Mouse (Mus musculus): ENCODE measurements around the gene Sox6.

Sox6 gene

DNA sequence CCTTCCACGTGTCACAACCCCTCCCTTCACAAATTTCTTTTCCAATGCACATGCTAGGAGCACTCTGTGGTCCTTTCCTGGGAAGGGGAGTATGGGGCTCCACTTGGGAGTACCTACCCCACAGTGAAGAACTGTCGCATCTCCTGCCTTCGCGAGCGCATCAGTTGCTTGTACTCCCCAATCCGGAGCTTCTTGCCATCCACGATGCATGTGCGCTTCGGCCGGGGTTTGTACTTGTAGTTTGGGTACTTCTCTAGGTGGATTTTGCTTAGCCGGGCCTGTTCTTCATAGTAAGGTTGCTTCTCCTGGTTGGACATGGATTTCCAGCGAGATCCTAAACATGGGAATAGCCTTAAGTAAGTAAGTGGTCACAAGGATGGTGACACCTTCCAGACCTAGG lies 552.2 kb downstream of the Sox6 start:
- DNase-seq (ENCODE audit: low read depth) = no peak

DNA sequence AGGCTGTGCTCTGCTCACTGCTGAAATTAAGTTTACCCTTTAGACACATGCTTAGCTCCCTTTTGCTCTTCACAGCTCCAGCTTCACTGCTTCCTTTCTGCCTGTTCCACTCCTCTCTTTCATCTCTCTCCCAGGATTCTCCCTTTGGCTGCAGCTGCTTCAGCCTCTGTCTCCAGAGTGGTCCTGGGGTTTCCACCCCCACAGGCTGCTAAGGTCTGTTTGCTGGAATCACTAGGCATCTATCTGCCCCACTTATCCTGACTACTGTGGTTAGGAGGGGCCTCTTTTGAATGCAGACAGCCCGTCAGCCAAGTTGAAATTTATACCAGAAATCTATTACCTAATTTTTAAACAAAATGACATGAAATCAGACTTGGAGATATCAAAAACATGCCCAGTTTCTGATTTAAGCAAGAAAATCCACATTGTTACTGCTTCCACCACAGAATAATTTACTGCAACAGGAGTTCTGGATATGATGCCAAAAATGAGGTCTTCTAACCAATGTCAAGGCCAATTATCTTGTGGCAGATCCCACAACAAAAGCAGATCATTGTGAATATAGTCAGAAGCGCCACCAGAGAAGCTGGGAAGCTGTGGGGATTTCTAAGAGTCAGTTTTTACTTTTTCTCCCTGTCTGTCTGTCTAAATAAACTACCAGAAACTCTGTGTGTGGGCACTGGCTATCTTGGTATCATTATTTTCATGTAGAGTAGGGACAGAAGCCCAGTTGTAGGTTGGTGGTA lies 552.8 kb downstream of the Sox6 start:
- no peak for DNase-seq (ENCODE audit: low read depth)

DNA sequence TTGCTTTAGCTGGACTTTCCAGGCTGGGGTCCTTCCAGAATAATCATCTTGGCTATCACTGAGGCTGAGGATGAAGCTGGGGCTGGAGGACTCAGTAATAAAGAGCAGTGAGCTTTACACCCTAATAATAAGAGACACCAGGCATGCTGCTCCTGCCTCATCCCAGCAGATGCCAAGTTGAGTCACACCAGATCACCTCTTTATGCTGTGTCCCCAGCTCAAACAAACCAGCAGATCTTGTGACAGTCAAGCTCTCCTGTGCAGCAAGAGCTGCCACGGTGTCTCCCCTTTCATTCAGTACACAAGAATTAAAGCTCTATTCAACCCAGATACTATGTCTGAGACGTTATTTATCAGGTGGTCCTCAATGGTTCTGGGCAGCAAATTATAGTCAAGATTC lies 560.8 kb downstream of the Sox6 start:
- no peak for DNase-seq (ENCODE audit: low read depth)

DNA sequence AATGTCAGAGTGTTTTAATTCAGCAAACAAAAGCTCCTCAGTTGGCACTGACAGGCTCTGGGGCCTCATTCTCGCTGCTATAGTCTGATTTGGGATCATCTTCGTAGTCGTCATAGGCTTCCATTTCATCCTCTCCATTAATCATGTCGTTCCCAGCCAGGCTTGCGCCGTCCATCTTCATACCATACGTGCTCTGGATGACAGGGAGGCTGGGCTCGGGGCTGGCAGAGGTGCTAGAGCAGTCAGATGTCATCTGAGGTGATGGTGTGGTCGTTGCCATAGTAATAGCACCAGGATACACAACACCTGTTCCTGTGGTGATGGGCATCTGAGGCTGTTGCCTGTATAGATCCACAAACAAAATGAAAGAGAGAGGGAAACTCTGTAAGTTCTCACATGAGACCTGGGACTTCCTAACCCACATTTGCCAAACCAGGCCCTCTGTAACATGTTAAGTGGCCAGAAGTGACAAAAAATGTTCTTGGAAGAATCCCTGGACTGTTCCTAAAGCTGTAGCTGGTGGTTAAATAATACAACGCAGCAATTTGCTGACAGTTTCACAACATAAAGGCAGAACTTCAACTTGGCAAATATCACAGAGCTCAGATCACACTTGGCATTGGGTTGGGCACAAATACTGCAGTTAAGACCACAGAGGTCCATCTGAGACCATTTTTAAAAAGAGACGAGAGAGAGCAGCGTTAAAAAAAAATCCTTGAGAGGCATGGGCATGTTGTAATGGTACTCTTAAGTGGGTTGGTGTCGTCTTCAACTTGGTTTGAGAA lies 561.5 kb downstream of the Sox6 start:
- no peak for DNase-seq (ENCODE audit: low read depth)

DNA sequence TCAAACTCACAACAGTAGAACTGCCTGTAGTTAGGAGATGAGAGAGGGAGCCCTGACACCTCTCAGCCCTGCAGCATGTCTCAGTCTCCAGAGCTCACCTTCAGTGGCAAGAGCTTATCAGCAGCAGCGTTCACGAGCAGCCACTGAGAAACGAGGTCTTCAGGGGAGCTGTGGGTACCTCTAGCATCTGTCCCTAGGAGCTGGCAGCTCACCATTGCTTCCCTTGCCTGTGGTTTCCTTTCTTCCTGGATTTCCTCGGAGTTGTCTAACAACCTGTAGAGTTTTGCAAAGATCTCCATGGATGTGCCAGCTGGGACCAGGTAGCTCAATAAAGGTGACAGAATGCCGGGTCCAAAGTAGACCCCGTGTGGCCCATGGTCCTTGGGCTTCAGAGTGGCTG lies 563.4 kb downstream of the Sox6 start:
- no peak for DNase-seq (ENCODE audit: low read depth)

DNA sequence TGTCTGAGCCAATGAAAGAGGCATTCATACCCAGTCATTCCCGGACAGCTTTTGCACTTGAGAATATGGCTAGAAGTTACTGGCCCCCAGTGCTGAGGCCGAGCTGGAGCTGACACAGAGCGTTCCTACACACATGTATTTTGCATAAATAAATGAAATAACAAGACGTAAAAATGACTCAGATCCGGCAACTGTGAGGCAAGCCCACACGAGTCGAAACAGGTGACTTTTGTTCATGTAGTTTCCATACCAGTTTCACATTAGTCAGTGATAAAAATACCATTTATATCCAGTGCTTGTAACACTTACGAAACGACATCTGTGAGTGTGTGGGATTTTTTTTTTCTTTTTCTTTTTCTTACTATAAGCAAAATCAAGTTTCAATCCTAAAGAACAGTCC lies 564.5 kb downstream of the Sox6 start:
- DNase-seq (ENCODE audit: low read depth) = no peak

DNA sequence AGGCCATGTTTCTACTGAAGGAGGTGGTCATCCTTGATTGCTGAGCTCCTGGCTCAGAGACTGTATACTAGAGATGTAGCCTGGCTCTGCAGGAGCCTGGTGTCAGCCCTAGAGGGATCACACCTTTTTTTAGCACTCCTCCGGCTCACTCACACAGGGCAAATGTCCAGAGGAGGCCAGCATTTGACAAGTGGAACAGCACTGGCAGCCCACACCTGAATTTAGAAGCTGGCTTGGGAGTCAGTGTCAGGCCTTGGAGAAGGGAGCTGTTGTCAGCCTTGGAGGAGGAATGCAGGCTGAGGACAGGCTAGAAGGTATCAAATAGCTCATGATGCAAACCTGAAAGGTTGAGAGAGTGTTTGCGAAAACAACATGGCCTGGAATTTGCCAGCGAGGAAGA lies 565.7 kb downstream of the Sox6 start:
- no peak for DNase-seq (ENCODE audit: low read depth)

DNA sequence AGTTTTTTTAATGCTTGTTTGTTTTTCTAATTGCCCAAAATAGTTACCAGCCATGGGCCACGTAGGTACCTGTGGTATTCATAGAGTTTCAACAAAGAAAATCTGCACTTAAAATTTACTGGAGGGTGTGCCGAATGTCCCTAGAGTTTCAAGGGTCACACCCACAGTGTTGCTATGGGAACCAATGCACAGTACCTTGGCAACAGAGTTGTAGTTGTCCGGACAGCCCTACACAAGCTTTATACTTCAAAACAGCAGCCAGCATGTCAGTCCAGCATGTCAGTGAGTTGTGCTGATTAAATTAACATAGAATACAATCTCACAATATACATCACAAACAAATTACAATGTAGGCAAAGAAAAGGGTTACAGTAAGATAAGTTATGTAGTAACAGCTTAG lies 567.1 kb downstream of the Sox6 start:
- DNase-seq (ENCODE audit: low read depth) = no peak

DNA sequence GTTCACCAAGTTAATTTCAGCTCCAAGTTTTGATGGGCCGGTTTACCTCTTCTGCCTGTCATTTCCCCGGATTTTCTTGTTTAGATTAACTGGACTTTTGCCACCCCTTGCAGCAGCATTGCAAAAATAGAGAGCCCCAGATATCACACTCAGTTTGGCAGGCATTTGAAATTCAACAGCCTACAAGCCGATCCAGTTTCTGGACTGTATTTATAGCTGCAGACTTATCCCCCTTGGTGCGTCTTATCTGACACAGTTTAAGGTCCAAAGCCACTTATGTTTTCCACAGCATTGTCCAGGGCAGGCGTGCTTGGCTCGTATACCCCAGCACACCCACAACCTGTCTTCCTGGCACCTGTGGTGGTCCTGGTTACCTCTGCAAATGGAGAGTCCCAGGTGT lies 571.8 kb downstream of the Sox6 start:
- no peak for DNase-seq (ENCODE audit: low read depth)

DNA sequence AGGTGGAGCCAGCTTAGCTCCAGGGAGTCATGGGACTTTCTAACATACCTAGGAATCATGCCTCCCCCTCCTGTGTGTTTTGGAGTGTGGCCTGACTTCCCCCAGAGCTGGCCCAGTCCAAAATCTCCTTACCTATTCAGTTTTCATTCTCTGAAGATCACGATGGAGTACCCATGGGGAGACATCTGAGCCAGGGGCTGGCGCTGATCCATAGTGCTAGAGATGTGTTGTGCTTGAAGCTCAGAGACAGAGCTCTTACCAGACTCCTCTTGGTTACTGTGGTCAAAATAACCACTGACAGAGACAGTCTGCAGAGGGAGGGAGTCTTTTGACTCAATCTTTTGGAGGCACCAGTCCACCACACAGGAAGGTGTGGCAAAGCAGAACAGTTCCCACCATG lies 575.2 kb downstream of the Sox6 start:
- no peak for DNase-seq (ENCODE audit: low read depth)

DNA sequence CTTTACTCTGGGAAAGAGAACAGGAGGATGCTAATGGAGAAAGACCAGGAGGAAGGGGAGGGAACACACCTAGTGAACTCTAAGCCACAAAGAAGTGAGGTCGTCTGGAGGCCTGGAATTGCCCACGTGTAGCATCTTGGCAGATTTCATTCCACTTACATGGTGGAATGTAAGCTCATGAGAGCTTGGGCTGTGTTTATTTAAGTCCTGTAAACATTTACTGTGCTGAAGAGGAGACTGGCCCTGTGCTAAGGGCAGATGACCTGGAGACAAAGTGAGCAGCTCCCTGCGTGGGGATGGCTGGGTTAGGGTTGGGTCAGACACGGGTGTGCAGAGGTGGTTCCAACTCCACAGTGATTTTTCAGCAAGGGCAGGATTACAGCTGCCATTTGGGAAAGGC lies 576.3 kb downstream of the Sox6 start:
- no peak for DNase-seq (ENCODE audit: low read depth)

DNA sequence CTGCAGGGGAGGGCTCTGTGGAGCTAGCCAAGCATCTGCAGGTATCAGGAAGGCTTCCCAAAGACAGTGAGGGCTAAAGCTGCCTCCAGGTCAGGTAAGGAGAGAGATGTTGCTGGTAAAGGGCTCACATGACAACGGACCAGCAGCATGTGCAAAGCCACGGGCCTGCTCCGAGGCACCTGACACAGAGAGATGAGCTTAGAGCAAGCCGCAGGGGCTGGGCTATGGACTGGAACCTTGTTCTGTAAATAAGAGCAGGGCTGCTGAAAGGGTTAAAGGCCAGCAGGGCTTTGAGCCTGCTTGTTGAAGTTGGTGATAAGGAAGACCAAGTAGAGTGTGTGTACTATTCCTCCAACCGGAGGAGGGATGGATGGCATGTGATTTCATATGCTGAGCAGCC lies 583.6 kb downstream of the Sox6 start:
- DNase-seq (ENCODE audit: low read depth) = no peak

DNA sequence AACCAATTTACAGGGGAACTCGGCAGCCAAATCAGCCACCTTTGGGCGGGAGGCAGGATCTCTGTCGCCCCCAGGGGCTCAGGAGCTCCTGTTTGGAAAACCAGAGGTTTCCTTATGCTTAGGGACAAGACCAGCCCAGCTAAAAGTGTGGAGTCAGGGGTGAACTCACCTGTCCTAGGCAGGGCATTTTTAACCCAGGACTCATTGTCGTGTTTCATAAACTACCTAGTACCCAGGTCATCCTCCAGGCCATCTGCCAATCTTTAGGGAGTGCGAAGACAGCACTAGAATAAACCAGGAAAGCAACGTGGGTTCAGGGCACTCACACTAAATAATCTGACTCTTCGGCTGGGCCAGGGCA lies 584.9 kb downstream of the Sox6 start:
- no peak for DNase-seq (ENCODE audit: low read depth)

DNA sequence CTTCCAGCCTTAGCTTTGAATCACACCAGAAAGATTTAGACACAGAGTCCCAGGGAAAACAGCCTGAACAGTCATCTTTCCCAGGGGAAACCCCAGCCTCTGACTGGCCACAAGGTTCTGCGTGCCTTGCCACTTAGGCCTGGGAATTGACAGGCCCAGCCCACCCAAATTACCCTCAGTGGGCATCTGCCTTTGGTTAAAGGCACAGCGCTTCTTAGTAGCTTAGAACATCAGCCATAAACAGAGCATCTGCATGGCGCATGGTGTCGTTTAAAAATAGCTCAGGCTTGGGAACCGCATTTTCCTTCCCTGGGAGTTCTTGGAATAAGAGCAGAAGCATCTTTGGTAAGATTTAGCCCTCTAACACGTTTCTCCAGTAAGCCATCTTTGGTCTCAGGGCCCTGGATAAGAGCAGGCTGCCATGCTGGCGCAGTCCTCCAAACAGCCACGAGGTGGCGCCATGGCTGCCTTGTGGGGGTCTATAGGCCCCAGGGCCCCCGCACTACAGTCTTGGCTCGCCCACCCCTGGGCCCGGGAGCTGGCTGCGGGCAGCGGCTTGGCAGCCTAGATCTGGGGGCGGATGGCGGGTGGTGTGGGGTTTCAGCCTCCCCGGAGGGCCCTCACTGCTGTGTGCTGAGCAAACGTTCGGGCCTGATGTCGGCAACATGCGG lies 585.4 kb downstream of the Sox6 start:
- peak; percentile 23 for DNase-seq (ENCODE audit: low read depth)

DNA sequence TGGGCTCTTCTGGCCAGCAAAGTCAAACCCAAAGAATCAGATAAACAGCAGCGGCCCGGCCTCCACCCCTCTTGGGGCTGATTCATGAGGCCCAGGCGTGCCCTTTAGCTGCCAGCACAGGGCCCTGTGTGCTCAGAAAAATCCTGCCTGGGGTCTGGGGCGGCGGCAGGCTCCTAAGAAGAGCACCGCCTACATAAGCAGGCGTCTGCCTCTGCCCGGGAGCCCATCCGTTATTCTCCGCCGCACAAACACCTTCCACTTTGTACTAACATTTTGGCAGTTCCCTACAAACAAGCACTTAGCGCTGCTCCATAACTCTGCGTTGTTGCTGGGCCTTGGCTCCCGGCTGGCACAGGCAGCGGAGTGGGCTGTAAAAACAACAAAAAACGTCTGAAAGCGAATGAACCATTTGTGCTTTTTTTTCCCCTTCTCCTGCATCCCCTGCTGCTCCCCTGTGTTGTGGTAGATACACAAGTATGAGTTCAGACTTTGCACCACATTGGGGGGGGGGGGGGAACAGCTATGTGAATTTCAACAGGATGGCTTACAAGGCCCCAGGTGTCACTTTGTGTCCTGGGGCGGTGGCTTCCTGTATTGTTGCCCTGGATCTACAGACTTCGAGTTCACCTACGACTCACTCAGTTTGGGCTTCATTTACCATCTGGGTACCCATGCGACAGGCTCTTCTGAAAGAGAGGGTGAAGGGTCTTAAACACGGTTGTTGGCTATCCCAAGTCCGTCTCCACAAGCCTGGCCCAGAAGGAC lies 588.0 kb downstream of the Sox6 start:
- no peak for DNase-seq (ENCODE audit: low read depth)

DNA sequence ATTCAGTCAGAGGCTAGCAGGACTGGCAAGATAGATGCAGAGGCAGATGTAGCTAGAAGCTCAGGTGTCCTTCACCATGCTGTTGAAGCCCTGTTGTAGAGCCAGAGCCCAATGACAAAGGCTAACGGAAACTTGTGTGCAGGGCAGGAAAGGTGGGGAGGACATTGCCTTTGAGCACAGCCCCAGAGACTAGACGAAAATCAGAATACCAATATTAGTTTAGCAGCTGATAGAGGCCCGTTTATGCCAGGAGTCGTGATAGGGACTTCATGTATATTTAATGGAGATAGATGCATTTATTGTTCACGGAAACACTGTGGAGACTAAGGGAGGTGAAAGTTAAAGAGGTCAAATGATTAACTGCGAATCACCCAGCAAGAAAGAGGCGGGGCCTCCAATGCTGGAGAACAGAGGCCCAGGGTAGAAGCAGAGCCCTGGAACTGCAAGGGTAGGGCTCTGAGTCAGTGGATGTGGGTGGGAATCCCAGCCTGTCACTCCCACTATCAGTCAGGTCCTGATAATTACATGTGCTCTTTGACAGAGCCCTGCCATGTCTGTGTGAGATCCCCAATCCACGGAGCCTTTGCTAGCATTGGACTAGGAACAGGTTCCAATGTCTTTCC lies 590.1 kb downstream of the Sox6 start:
- no peak for DNase-seq (ENCODE audit: low read depth)

DNA sequence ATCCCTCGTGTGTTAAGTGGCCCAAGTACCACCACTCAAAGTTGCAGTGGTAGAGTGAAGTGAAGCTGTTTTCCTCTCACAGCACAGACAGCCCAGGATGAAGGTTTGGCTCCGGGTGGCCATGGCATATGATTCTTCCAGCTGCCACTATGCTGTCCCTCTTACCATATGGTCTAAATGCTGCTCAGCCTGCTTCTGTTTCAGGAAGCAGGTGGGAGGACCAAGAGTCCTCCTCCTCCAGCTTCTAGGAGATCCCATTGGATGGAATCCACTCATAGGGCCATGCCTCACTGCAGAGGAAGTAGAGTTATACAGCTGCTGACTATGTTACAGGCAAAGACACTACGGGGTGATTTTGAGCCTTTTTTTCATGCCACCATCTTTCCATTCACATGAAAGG lies 591.5 kb downstream of the Sox6 start:
- DNase-seq (ENCODE audit: low read depth) = no peak

DNA sequence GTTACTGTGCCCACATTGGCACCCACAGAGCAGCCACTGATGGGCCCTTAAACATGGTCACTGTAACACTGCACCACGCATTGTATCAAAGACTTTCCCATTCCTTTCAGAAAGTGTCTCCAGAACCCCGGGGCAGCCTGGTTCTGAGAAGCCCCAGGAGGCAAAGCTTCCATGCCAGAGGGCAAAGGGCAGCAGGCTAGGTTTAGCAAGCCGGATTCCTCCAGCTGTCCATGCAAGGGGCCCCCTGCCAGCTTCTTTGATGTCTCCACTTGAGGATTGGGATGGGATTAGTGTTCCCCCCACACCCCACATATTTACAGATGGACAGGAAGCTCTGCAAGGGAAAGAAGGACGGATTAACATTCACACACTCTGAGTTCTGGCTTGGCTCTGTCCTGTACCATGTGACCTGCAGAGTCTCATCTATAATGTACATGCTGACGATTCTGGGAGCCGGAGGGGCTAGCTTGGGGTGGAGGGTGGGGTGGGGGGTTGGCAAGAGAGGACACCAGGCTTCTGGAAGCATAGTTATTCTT lies 592.0 kb downstream of the Sox6 start:
- no peak for DNase-seq (ENCODE audit: low read depth)

DNA sequence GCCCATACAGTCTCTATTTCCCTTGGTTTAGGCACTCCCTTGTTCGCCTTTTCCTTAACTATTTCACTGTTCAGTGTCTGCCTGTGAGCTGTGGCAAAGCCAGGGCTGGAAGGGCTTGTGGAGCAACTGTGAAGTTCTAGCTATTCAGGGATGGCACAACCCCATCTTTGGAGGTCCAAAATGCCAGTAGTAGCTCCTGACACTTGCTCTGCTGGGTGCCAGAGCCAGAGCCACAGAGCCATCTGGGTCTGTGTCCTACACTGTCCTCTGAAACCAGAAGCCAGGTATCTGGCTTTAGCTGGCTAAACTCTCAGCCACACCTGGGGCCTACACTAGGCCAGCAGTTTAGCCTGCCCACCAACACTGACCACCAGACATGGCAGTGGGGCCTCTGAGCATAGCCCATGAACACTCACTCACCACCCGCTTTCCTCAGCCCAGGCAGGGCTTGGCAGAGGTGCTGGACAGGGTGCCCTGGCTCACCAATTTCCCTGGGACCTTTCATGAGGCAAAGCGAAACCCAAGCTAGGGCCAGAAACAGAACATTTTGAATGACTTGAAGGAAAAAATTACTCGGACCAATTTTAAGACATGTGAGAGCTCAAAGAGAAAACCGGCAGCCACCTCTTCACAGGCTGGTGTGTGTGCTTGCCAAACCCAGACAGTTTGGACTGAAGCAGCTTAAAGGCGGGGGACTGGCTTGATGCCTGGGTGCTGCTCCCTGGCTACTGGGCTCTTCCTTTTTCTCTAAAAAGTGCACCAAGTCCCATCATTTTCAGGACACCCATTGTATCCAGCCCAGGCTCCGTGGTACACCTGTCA lies 612.2 kb downstream of the Sox6 start:
- no peak for DNase-seq (ENCODE audit: low read depth)

DNA sequence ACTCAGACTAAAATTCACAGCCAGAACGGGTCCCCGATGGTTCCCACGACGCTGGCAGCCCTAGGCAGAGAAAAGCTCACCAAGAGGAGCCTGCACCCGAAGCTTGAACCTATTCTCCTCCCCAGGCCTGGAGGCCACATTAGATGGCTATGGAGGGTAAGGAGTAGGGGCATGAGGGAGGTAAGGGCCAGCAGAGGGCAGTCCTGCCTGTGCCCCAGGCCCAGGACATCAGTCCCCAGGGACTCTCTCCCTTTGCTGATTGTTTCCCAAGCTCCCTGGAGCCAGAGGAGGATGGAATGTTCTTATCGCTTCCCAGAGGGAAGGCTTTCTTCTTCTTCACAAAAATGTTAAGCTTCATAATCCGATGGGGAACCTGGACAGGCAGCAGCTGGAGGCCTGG lies 615.8 kb downstream of the Sox6 start:
- no peak for DNase-seq (ENCODE audit: low read depth)

DNA sequence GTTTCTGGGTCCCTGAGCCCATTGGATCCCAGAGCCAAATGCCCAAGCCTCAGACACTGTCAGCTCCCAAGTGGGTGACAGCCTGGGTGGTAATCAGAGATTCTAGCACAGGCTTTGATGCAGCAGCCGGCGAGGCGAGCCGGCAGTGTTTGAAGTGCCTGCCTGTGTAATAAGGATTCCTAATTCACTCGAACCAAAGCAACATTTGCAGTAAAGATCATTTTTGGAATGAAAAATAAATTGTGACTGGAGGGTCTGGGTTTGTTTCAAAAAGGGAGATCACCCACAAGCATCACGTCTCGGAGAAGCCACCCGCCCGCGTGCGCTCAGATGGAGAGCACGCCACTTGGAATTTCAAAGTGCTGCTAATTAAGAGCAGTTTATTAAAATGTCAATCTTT lies 617.6 kb downstream of the Sox6 start:
- DNase-seq (ENCODE audit: low read depth) = no peak

Measured in c-Kit-positive CD71-negative TER-119-negative erythroid progenitor cells, embryonic 14.5 days (primary cell).